Mouse (Mus musculus) heart, postnatal 36 days (tissue): ENCODE results near the gene Rundc3b. TPM values are rescaled to one million over a fixed set of nuclear protein-coding genes. Genes with fewer than 3 reads are reported as not detected.

Experiments used
- DNase-seq, 2 experiments: peaks; one replicate each; pipeline ENCODE4 v3.0.0; 2021 to 2022
- intact Hi-C: fragments of 180-260 bp; cut with DNase I; formaldehyde crosslinking; loops from one replicate; pipeline ENCODE4 v1.15.1; 2025
- total RNA-seq, 2 experiments: library from RNA; stranded (reverse); gene quantifications; 2 replicates each; pipeline ENCODE4 v1.2.3; 2021

Rundc3b gene
- under 1 TPM; 0.27 to 0.50 TPM for total RNA-seq

GRCm38 (mm10) chr5:8622596-8623231, at the start of gene Rundc3b:
Rundc3b (minus strand) TSS chr5:8622952.
- intact Hi-C loops = loop anchor here (5.0 to 10.0 kb wide), 2 partner anchors 55 to 198 kb away; partner anchors contain the start of genes Dbf4 and Slc25a40
- DNase-seq = peak; percentile 69 to 72

- no peak for DNase-seq
- intact Hi-C loops = loop anchor here (5.0 kb wide), 1 partner anchor 703 kb away; no protein-coding TSS in a partner anchor
Measured at GRCm38 (mm10) chr5:8669606-8670005, 46.9 kb upstream of the Rundc3b start.

- DNase-seq = no peak
- intact Hi-C loops = no loop called here
Measured at GRCm38 (mm10) chr5:8667758-8668474, 45.2 kb upstream of the Rundc3b start.

DNA sequence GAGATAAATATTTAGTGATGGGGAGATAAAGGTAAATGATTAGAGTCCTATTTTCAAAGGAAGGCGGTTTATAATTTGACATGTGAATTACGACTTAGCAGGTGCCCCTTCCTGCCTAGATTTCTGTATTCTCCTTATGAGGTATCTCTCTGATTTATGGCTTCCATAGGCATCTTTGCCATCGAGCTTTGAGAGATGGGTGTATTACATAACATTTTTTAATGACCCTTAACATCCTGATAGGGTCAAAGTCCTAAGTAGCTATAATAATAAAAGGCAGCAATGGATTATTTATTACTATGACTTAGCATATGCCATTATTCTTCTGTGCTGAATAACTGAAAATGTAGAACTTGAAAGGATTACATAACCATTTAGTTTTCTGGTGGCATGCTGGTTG, 41.9 kb upstream of the Rundc3b start:
- intact Hi-C loops = no loop called here
- no peak for DNase-seq

GRCm38 (mm10) chr5:8660738-8661151, 38.0 kb upstream of the Rundc3b start:
- intact Hi-C loops = no loop called here
- DNase-seq = no peak

DNA sequence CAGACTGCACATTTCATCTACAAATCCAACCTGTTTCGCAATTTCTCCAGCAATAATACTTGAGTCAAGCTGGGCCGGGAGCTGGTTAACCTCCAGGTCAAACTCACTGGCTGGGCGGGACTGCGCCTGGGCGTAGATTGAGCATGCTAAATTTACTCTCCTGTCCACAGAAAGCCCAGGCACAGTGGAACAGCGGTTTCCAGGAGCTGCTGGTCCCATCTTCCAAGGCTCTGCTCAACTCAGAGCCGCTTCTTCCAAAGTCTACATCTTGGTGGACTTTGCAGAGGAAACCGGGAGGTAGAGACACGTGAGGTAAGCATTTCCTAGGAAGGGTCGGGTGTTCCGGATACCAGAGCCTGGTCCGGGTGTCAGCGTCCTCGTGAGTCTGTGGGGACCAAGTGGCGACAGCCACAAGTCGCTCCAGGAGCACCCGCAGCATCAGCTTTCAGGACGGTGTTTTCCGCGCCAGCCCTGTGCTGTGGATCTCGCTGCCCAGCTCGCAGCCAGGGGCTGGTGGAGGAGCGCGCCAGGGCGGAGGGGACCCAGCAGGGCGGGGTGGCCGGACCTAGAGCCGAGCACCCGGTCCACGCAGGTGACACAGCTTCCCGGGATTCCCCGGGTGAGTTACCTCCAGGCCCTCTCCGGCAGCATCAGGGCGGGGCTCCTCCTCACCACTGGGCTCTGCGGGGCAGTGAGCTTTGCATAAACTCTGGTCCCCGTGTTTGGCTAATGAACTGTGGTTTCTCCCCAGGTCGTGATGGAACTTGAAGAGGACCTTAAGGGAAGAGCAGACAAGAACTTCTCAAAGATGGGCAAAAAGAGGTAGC, 37.4 kb upstream of the Rundc3b start, which contains the start of gene Abcb1a:
Gene Abcb1a (plus strand): TSS at position 167 of the 827 bp plus-strand sequence.
- peak; percentile 21 to 26 for DNase-seq
- intact Hi-C loops = no loop called here

DNA sequence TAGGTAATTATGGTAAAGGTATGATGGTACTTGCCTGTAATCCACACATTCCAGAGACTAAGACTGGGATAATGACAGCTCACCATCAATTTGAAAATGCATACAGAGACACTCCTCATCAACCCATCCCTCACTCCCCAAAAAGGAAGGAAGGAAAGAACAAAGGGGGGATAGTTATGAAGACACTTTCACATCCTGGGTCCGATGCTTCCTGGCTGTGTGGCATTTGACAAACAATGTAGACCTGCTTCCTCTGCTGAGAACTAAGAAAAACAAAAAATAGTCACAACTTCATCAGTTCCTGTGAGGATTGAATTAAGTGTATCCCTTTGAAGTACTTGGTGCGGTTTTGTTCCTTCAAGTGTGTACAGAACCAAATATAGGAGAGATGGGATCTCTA, 29.3 kb upstream of the Rundc3b start:
- intact Hi-C loops = no loop called here
- DNase-seq = no peak

DNA sequence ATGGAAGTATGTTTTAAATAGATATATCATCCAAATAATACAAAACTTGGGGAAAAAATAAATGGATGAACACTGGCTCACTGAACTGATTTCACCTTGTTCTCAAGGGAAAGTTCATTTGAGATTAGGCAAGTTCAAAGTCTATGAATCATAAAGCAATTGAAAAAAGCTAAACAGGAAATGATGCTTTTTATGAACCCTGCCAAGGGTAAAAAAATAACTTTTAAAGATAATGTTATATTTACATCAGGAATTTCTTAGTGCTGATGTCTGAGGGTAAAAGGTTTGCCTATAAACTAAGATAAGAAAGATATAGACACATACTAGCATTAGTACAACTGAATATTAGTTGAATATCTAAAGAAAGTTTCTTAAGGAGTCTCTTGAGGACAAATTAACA, 26.0 kb upstream of the Rundc3b start:
- no peak for DNase-seq
- intact Hi-C loops = no loop called here

DNA sequence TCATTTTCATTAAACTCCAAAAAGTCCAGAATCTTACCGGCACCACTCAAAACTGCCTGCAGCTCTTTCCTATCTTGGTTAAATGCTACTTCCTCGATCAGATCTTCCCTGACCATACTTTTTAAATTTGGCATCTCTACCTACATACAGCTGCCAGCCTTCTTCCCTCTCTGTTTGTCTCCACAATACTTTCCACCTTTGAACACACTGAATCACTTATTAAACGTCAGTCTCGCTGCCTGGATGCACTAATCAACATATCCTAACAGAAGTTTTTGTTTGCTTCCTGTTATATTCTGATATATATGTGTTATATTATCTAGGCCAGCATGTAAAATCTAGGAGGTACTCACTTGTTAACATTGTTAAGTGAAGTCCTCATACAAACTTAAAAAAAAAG, 25.5 kb upstream of the Rundc3b start:
- intact Hi-C loops = no loop called here

DNA sequence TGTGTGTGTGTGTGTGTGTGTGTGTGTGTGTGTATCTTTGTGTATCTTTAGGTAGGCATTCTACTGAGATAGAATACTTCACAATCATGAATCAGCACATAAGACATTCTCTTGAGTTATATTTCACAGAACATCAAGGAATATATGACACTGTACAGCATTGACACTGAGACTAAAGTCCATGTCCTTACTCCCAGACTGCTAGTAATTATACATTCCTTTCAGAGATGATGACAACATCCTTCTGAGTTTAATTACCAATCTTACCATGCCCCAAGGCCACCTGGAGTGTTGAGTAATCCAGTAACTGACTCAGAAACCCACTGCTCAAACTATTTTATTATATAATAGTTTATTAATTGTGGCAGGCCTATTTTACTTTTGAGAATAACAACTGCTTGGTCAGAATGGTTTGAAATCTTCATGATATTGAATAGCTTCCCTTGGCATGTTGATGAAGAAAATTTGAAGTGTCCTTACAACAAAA, 11.8 kb upstream of the Rundc3b start:
- DNase-seq = no peak
- intact Hi-C loops = no loop called here

More for the DNA sequence above, 25.5 kb upstream of the Rundc3b start:
- no peak for DNase-seq

GRCm38 (mm10) chr5:8632901-8633300, 10.1 kb upstream of the Rundc3b start:
- DNase-seq = no peak
- intact Hi-C loops = no loop called here

GRCm38 (mm10) chr5:8622071-8622595, 619 bp downstream of the Rundc3b start:
- DNase-seq = peak; percentile 31 to 39
- intact Hi-C loops = loop anchor here (5.0 to 10.0 kb wide), 2 partner anchors 55 to 197 kb away; partner anchors contain the start of genes Dbf4 and Slc25a40

DNA sequence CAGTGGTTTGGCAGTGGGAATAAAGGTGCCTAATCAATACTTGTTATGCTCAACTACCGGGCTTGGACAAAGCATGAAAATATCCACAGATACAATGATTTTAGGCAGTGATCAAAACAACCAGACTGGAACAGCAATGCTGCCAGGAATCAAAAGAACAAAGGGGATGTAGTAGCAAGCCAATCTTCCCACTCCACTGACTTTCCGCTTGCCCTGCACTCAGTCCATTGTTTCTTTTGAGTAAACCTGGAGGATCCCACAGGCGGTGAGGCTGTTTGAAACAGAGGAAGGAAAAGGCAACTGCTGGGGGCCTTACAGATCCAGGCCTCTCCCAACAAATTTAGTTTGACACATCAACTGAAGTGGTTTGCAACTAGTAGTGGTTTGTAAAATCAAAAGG, 51.6 kb downstream of the Rundc3b start:
- DNase-seq = peak; percentile 6 to 8
- intact Hi-C loops = no loop called here

GRCm38 (mm10) chr5:8566867-8567266, 55.9 kb downstream of the Rundc3b start:
- intact Hi-C loops = loop anchor here (5.0 kb wide), 1 partner anchor 55 kb away; the partner anchor contains the start of gene Rundc3b
- no peak for DNase-seq

DNA sequence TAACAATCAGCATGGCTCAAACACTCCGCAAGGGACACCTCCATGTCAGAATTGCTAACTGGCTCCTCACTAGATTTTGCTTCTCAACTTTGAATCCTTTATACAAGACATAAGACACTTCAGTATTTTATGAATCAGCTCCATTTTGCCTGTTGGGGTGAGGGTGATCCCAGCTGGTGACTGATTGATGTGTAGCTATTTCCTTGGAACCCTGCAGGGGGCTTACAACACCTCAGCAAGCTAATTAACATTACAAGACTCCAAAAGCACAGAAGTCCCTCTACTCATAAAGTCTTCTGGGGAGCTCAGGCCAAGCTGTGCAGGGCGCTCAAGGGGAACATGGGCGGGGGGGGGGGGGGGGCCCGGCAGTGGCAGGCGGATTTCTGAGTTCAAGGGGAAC, 78.2 kb downstream of the Rundc3b start:
- DNase-seq = no peak
- intact Hi-C loops = no loop called here

DNA sequence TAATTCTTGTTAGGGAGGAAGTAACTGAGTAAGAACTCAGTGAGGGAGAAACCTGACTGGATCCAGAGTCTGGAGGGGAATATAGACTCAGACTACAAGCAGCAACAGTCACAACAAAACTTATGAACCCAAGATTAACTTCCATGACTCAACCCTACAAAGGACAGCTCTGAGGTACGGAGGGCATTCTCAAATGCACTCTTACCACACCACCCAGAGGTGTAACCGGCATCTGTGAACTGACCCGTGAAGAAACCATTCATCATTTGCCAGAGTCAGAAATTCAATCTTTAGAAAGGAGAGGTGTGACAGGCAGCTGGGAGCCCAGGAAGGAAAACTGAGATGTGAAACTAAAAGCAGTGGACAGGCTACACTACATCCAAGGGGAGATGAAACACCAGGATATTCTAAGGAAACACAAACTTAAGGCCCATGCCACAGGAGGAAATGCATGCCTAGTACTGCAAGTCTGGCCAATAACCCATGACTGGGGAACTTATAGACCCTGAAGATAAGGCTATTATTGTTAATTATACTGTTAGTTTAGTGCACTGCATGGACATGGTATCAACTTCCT, 80.0 kb downstream of the Rundc3b start:
- no peak for DNase-seq
- intact Hi-C loops = no loop called here

DNA sequence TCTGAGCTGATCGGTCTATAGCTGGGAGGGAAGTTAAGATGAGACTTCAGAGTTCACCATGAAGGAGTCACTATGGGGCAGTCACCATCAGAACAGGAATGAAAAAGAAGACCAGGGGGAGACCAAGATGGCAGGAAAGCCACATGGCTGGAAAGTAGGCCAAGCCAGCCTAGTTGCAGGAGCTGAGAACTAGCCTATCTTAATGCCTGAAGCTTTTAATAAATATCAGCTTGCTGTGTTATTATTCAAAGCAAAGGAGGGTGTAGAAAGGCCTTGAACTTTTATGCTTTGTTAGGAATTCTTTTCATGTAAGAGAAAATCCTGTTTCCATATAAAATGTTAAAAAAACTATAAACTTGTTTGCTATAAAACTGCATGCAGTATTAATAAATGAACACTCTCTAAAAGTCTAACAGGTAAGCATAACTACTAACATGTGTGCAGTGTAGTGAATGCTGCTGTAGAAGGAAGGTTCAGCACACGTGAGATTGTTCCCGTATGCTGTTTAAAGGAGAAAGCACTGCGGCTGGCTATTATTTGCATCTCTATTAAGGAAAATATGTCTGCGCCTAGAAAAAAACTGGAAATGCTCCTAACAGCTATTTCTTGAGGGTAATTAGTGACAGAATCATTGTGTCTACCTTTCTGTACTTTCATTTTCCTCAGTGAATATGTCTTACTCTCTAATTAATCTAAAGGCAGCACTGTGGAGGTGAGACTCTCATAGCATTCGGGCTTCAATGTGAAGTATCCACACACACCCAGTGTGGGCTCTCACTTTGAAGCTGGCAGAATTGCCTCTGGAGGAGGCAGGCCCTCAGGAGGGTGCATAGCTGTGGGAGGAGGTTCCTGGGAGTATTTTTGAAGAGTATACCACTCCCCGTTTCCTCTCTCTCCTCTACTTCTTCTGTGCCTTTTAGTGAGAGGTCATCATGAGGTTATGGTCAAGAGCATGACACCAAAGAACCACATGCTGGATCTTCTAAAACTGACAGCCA, 81.3 kb downstream of the Rundc3b start:
- intact Hi-C loops = no loop called here
- no peak for DNase-seq

DNA sequence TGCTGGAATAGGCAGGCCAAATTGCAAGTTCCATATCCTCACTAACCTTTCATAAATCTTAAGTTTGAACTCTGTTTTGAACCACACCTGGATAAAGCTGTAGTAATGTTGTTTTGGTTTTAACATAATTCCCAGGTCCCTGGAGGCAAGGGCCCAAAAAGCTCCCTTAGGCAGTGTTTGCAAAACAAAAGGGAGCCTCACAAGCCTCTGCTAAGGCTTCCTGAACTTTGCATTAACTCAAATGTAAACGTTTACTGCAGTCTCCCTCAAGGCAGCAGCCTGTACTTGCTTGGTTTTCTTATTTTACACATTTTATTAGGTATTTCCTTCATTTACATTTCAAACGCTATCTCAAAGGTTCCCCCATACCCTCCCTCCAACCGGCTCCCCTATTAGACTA, 103.7 kb downstream of the Rundc3b start:
- intact Hi-C loops = no loop called here

DNA sequence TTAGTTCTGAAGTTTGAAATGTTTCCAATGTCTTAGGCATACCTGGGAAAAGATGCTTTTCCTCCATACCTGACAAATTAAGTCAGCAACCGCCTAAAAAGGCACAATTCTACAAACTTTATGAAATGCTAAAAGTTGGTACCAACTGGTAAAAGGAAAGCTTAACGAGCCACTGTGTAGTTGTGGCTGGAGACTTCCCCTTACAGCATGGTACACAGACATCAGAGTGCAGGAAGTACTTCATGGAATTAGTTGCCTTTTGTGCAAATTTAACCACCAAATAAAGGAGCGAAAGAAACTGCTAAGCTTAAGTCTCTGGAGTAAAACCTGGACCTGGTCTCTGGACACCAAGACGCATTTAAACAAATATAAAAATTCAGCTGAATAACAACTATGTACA, 131.0 kb downstream of the Rundc3b start:
- DNase-seq = no peak
- intact Hi-C loops = no loop called here

More for the DNA sequence above, 103.7 kb downstream of the Rundc3b start:
- no peak for DNase-seq
